Mouse (Mus musculus) midbrain, embryonic 11.5 days (tissue): ENCODE results near the gene Grxcr1. TPM values are rescaled to one million over a fixed set of nuclear protein-coding genes. Genes with fewer than 3 reads are reported as not detected.

Source experiments
- ATAC-seq: fragments of 200-750 bp; cut with Nextera tagmentation; 2 replicates; pipeline ENCODE4 v1.8.0; 2017; ENCODE audit warnings: moderate TSS enrichment, moderate library complexity; ENCODE audit not compliant: low FRiP score
- DNase-seq: peaks from one replicate; pipeline ENCODE4 v3.0.0; 2015; ENCODE audit warnings: low spot score; ENCODE audit errors: missing footprints
- H3K27ac ChIP-seq: fragments of 300-500 bp; sonication (generic); 2 replicates; pipeline ENCODE4 v1.5.1; 2014; ENCODE audit warnings: low read depth, low read length
- H3K27me3 ChIP-seq: fragments of 300-500 bp; sonication (generic); 2 replicates; pipeline ENCODE4 v1.6.1; 2014; ENCODE audit warnings: mild to moderate bottlenecking, low read length, moderate library complexity, mixed read lengths; ENCODE audit not compliant: control insufficient read depth, insufficient read depth
- H3K36me3 ChIP-seq: fragments of 300-500 bp; sonication (generic); 2 replicates; pipeline ENCODE4 v1.6.1; 2014; ENCODE audit warnings: mild to moderate bottlenecking, low read length, moderate library complexity, mixed read lengths; ENCODE audit not compliant: control insufficient read depth, insufficient read depth
- H3K4me1 ChIP-seq: fragments of 300-500 bp; sonication (generic); 2 replicates; pipeline ENCODE4 v1.6.1; 2014; ENCODE audit warnings: low read length; ENCODE audit not compliant: control insufficient read depth, insufficient read depth
- H3K4me2 ChIP-seq: fragments of 300-500 bp; sonication (generic); 2 replicates; pipeline ENCODE4 v1.6.1; 2014; ENCODE audit warnings: mild to moderate bottlenecking, moderate library complexity
- H3K4me3 ChIP-seq: fragments of 300-500 bp; sonication (generic); 2 replicates; pipeline ENCODE4 v1.5.1; 2014; ENCODE audit warnings: low read depth, low read length
- H3K9ac ChIP-seq: fragments of 300-500 bp; sonication (generic); 2 replicates; pipeline ENCODE4 v1.6.1; 2014; ENCODE audit warnings: low read length
- H3K9me3 ChIP-seq: fragments of 300-500 bp; sonication (generic); 2 replicates; pipeline ENCODE4 v1.6.1; 2016; ENCODE audit warnings: low read length; ENCODE audit not compliant: control insufficient read depth
- WGBS: fragments of 180-500 bp; shearing (Covaris S2); extraction: QIAGEN DNeasy Blood & Tissue Kit; methylation state at CpG from one replicate; pipeline ENCODE4 v1.1.7; 2014; 5-methylcytosine and 5-hydroxymethylcytosine counted together
- polyA plus RNA-seq: library from polyadenylated mRNA; unstranded; fragments of >200 nt; fragmentation: Nextera tagmentation; extraction: Ambion mirVana; gene quantifications from 2 replicates; pipeline ENCODE4 v1.2.1, GENCODE M21; 2014

Grxcr1 gene
- polyA plus RNA-seq, 1 experiment from 2014 or later: not detected

- Histone ChIP-seq H3K9me3 (no peaks in the 10 kb centered on the region), H3K36me3 (no peaks in the 10 kb centered on the region), H3K4me1 (no peaks in the 10 kb centered on the region), H3K4me2 (no peak overlapping the region), H3K4me3 (no peak overlapping the region), H3K27ac (no peak overlapping the region), H3K9ac (no peak overlapping the region), H3K27me3 (no peaks in the 10 kb centered on the region)
- ATAC-seq (no peak), DNase-seq (no peak)
- WGBS: 76% methylated on average over 2 of the region's 2 CpGs
These were observed 10.8 kb upstream of the Grxcr1 start for GRCm38 (mm10) chr5:68020870-68021269.

- H3K9me3 ChIP-seq: no peaks in the 10 kb centered on the region
- no peaks in the 10 kb centered on the region for H3K4me1 ChIP-seq
- no peak overlapping the region for H3K27ac ChIP-seq
- H3K36me3 ChIP-seq: no peaks in the 10 kb centered on the region
- ATAC-seq: peak; percentile 55; the same call in 1 of the 2 replicates
- no peaks in the 10 kb centered on the region for H3K27me3 ChIP-seq
- no peak overlapping the region for H3K4me3 ChIP-seq
- H3K9ac ChIP-seq: no peak overlapping the region
- DNase-seq: no peak
- 38% methylated on average over 2 of the region's 2 CpGs for WGBS
- H3K4me2 ChIP-seq: no peak overlapping the region
These were observed 4.8 kb upstream of the Grxcr1 start for GRCm38 (mm10) chr5:68026658-68027422.

DNA sequence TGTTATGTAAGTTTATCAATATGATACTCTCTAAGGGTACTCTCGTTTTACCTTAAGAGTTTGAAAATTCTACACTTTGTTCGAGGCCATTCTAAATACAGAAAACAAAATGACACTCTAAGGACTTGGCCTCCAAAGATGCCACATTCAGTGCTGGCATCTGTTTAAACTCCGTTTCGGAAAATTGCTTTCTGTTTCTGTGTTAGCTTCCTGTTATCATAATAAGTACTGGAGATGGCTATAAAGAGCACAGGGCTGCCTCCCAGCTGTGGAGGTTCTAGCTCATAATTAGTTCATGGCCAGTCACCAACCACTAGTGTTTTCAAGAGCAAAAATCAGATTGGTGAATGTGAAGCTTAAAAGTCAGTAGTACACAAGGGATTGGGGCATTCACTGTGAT is 4.2 kb upstream of the Grxcr1 start:
- Histone ChIP-seq H3K27ac (no peak overlapping the region), H3K27me3 (no peaks in the 10 kb centered on the region), H3K4me1 (no peaks in the 10 kb centered on the region), H3K9me3 (no peaks in the 10 kb centered on the region), H3K4me3 (no peak overlapping the region), H3K4me2 (no peak overlapping the region), H3K9ac (no peak overlapping the region), H3K36me3 (no peaks in the 10 kb centered on the region)
- no peak for DNase-seq
- no peak for ATAC-seq
- 82% methylated on average over 4 of the region's 4 CpGs for whole genome bisulfite sequencing

DNA sequence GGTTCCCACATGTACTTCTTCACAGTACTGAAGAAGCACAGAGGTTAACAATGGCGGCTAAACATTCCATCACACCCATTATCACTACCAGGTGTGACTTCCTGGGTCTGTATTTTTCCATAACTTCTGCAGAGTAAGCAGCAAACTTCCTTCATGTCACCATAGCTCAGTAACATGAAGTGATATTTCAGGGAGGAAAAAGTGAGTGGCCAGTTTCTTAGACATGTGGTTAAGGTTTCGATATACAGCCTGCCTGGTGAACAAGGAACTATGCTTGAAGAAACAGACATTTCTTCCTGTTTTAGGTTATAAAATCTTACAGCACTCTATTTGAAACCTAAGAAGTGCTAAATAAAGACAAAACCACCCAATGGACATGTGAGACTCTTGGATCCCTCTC is 1.7 kb downstream of the Grxcr1 start:
- Histone ChIP-seq H3K4me2 (no peak overlapping the region), H3K36me3 (no peaks in the 10 kb centered on the region), H3K4me1 (no peaks in the 10 kb centered on the region), H3K4me3 (no peak overlapping the region), H3K27ac (no peak overlapping the region), H3K9ac (no peak overlapping the region), H3K27me3 (no peaks in the 10 kb centered on the region), H3K9me3 (no peaks in the 10 kb centered on the region)
- DNase-seq: no peak
- no peak for ATAC-seq
- 93% methylated on average over 2 of the region's 2 CpGs for WGBS

GRCm38 (mm10) chr5:68039077-68039476 is 7.4 kb downstream of the Grxcr1 start:
- H3K9me3 ChIP-seq: no peaks in the 10 kb centered on the region
- no peaks in the 10 kb centered on the region for H3K4me1 ChIP-seq
- H3K9ac ChIP-seq: no peak overlapping the region
- DNase-seq (no peak), ATAC-seq (no peak)
- H3K27ac ChIP-seq: no peak overlapping the region
- no peak overlapping the region for H3K4me3 ChIP-seq
- no peaks in the 10 kb centered on the region for H3K27me3 ChIP-seq
- no peaks in the 10 kb centered on the region for H3K36me3 ChIP-seq
- 85% methylated on average over 2 of the region's 2 CpGs for WGBS
- no peak overlapping the region for H3K4me2 ChIP-seq

DNA sequence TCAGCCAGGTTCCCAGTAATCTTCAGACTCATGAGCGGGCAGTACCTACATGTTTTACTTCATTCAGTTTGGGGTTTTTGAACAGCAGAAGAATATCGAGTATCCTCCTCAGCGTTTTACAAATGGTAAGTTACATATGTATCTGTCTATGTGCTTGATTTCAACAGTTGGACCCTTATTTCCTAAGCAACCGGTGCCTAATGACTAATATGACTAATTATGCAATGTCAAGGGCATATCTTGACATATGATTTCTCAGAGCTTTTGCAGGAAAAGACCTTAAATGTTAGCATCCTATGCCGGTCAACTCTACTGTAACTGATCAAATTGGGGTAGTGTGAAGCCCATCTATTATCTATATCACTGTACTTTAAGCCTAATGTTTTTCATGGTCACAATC is 11.7 kb downstream of the Grxcr1 start:
- H3K27ac ChIP-seq: no peak overlapping the region
- no peak for ATAC-seq
- no peak overlapping the region for H3K4me3 ChIP-seq
- WGBS: 91% methylated on average over 5 of the region's 5 CpGs
- H3K36me3 ChIP-seq: no peaks in the 10 kb centered on the region
- H3K4me2 ChIP-seq: no peak overlapping the region
- no peak for DNase-seq
- H3K9me3 ChIP-seq: no peaks in the 10 kb centered on the region
- H3K9ac ChIP-seq: no peak overlapping the region
- no peaks in the 10 kb centered on the region for H3K27me3 ChIP-seq
- H3K4me1 ChIP-seq: no peaks in the 10 kb centered on the region

DNA sequence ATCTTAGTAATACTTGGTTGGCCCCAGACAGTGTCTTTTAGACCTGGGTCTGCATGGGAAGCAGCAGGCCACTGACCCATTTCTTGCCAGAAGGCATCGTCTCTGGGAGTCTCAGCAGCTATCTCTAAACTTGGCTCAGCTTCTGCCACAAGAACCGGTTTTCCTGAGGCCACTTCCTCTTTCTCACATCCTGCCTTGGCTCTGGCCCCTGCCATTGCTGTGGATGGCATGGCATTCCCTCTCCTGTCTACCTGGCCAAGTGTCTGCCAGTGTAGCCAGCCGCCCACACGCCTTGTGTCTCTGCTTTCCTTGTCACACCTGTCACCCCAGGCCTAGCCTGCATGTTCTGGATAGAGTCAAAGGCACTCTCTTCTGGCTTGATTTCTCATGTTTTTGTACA is 17.1 kb downstream of the Grxcr1 start:
- Histone ChIP-seq H3K36me3 (no peaks in the 10 kb centered on the region), H3K4me2 (no peak overlapping the region), H3K9ac (no peak overlapping the region), H3K4me3 (no peak overlapping the region), H3K4me1 (peaks cover 20% of the 10 kb centered on the region), H3K9me3 (no peaks in the 10 kb centered on the region), H3K27me3 (no peaks in the 10 kb centered on the region), H3K27ac (no peak overlapping the region)
- WGBS: 55% methylated on average over 4 of the region's 4 CpGs
- no peak for DNase-seq
- no peak for ATAC-seq

DNA sequence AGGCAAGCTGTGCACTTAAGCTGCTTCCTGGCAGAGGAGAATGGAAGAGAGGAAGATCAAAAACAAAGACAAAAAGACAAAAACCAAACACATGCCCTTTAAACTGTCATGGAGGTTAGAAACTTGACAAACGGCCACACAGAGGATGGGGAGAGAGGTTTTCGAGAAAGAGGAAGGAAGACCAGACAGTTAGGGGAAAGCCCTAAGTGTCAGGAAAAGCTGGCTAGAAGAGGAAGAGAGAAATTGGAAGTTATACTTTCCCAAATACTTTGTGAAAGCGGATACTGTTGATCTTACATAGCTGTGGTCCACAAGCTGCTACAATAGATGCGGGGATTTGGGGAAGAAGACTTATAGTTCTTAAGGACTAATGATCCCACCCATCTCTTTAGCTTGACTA is 17.9 kb downstream of the Grxcr1 start:
- H3K9me3 ChIP-seq: no peaks in the 10 kb centered on the region
- no peak for ATAC-seq
- H3K27ac ChIP-seq: no peak overlapping the region
- no peak overlapping the region for H3K9ac ChIP-seq
- 38% methylated on average over 4 of the region's 4 CpGs for WGBS
- no peak overlapping the region for H3K4me3 ChIP-seq
- no peak for DNase-seq
- H3K4me2 ChIP-seq: no peak overlapping the region
- no peaks in the 10 kb centered on the region for H3K27me3 ChIP-seq
- H3K4me1 ChIP-seq: peaks cover 20% of the 10 kb centered on the region
- H3K36me3 ChIP-seq: no peaks in the 10 kb centered on the region

DNA sequence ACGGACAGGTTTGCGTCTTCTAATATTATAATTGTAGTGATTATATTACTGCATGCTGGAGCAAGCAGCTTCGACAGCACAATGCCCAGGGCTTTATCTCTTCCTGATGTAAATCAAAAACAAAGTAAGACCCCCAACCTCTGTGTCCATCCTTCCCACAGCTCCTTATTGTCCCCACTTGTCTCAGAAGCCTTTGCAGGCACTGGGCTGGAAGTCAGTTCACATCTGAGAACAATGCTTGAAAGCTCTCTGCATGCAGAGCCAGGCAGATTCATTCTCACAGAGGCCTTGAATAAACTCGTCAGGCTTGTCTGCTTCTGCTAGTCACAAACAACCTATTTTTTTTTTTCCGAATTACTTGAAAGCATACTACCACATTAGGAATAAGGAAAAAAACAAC is 19.5 kb downstream of the Grxcr1 start:
- peaks cover 20% of the 10 kb centered on the region for H3K4me1 ChIP-seq
- no peak overlapping the region for H3K4me3 ChIP-seq
- H3K27ac ChIP-seq: no peak overlapping the region
- no peaks in the 10 kb centered on the region for H3K9me3 ChIP-seq
- DNase-seq (peak; percentile 85), ATAC-seq (peak; percentile 76)
- WGBS: 16% methylated on average over 5 of the region's 5 CpGs
- H3K36me3 ChIP-seq: no peaks in the 10 kb centered on the region
- no peak overlapping the region for H3K4me2 ChIP-seq
- no peak overlapping the region for H3K9ac ChIP-seq
- no peaks in the 10 kb centered on the region for H3K27me3 ChIP-seq
